Mouse (Mus musculus) megakaryocyte-erythroid progenitor cell, adult 5-6 weeks (primary cell): ENCODE results near the gene Zfp658. TPM values are rescaled to one million over a fixed set of nuclear protein-coding genes. Genes with fewer than 3 reads are reported as not detected.

Experiments used
- ATAC-seq: replicated peaks from 2 replicates; pipeline ENCODE4 v1.8.0; 2016; ENCODE audit warnings: mild to moderate bottlenecking, inconsistent platforms; ENCODE audit not compliant: severe bottlenecking, poor library complexity, low FRiP score, low TSS enrichment
- total RNA-seq, 2 experiments: library from RNA; stranded (forward) in 1 of 2; stranded (reverse) in 1 of 2; fragments of 200-1000, 215-1000 nt in 1 of 2; fragments of >200 nt in 1 of 2; fragmentation: Nextera tagmentation in 1 of 2; gene quantifications; 2 replicates each; pipeline ENCODE4 v1.2.3; 2014 to 2017

The Zfp658 gene
- total RNA-seq (2014; fragmentation: Nextera tagmentation) (1.0 and 1.2 TPM in 2 replicates), total RNA-seq (2017) (0.09 and 0.11 TPM in 2 replicates)

GRCm38 (mm10) chr7:43562006-43562633 lies at the start of gene Zfp658:
TSS of gene Zfp658 (plus strand) at chr7:43562256.
- ATAC-seq: peak; percentile 85

DNA sequence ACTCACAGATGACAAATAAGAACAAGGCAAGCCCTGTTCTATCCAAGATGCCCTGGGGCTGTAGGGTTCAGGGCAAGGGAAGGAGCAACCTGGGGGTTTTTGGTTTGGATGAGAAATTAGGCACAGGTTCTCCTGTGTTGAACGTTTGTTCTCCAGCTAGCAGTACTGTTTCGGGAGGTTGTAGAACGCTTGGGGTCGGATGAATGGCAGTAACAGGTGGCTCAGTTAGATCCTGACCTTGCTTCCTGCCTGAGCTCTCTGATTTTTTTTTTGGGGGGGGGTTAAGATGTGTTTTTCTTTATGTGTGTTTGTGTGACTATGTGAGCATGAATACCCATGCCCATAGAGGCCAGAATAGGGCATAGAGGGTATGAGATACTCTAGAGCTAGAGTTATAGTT lies 49.5 kb upstream of the Zfp658 start:
- no peak for ATAC-seq

GRCm38 (mm10) chr7:43515076-43515475 lies 47.0 kb upstream of the Zfp658 start:
- no peak for ATAC-seq

DNA sequence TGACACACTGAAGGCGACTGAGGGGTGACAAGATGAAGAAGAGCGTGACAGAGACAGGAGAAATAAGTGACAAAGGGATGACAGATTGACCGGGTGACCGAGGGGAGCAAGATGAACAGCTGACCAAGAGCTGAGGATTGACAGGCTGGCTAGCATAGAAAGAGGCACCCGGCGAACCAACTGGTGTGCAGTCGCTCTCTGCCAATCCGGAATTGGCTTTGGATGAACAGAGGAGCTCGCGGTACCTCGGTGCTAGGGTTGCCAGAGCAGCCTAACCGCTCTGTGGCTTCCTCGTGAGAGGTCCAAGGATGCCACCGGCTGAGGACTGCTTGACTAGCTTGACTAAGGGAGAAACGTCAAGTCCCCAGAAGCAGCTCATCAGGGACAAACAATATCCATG lies 43.7 kb upstream of the Zfp658 start:
- ATAC-seq: no peak

DNA sequence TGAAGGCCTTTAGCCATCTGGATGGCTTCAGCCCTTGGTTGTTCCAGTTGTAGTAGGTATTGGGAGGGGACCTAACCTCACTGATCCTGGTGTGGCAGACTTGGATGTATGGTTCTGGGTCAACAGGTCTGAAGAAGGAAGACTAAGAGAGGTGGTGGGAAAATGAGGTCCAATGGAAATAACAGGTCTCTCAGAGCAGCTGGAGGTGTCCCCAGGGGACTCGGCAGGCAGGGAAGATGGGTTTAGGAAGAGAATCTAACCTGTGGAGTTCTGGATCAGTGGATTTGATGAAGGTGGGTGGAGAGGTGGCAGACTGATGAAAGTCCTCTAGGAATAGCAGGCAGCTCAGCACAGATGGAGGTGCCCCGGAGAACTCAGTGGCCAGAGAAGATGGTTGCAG lies 39.3 kb upstream of the Zfp658 start:
- no peak for ATAC-seq

DNA sequence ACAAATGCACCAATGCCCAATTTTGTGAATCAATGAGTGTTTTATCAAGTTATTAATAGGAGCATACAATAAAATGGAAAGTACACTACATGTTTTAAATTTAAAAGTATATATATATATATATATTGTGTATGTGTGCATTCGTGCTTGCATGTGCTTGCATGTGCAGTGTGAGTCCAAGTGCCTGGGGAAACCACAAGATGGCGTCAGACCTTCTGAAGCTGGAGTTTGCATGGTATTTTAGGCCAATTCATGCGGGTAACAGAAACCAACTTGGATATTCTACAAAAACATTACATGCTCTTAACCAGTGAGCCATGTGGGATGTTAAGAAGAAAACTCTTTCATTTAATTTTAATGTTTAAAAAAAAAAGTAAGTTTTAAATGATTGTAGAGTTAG lies 36.7 kb upstream of the Zfp658 start:
- no peak for ATAC-seq

DNA sequence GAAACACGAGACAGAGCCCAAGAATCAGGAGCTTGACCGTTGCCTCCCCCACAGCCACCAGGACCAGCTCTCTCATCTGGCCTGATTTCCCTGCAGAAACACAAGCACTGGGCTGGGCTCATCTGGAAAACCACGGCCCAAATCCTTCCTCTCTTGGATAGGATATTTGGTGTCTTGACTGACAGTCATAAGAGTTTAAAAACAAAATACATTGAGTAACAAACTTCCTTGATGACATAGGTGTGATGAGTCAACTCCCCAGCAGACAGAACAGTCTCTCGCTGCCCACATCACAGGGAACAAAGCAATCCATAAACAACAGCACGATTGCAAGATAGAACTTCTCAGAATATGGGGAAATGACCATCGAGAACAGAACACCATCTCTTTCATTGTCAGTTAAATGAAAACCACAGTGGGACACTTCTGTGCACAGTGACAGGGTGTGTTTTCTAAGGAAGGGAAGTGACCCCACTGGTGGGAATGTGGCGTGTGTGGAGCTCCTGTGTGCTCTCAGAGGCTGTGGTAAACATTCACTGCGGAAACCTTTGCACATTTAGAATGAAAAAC lies 31.8 kb upstream of the Zfp658 start:
- ATAC-seq: no peak

- ATAC-seq: no peak
Observed at GRCm38 (mm10) chr7:43532936-43533505, 29.0 kb upstream of the Zfp658 start.

DNA sequence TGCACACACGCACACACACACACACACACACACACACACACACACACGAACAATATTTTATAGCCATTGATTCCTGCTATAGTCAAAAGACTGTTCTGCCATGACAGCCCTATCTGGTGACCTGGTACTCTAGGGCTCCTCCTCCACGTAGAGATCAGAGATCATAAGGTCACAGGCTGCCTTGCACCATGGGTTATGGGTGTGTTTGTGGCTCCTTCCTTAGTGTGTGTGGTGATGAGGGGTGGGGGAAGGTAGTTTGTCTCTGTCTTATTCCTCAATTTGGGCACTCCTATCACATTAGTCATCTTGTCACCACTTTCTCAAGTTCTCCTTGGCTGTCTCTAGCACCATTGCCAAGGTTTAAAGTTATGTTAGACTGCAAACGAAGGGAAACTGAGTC lies 23.5 kb upstream of the Zfp658 start:
- ATAC-seq: no peak

DNA sequence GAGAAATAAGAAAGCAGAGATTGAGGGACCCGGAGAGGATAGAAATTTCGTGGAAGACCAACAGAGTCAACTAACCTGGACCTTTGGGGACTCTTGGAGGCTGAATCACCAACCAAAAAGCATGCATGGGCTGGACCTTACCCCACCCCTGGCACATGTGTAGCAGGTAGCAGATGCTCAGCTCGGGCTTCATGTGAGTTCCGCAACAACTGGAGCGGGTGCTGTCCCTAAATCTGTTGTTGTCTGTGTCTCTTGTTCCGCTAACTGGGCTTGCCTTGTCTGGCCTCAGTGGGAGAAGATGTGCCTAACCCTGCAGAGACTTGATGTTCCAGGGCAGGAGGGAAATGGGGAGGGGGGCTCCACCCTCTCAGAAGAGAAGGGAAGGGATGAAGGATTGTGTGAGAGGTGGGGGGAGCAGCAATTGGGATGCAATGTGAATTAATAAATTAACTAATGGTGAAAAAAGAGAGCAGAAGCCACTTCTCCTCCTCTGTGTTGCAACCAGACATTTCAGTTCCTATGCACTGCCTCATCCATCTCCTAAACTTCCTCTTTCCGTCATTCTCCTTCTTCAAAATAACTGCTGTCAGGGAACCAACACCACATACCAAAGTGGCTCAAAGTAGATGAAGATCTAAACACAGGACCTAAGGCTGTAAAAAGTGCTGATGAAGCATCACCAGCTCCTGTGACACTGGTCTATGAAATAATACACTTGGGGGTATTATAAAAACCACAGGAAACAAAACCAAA lies 17.7 kb upstream of the Zfp658 start, which contains the start of gene Cd33:
Gene Cd33 (minus strand): TSS at position 204 of the 753 bp plus-strand sequence.
- no peak for ATAC-seq

- no peak for ATAC-seq
Observed at GRCm38 (mm10) chr7:43545656-43546545, 16.2 kb upstream of the Zfp658 start.

GRCm38 (mm10) chr7:43547666-43548065 lies 14.4 kb upstream of the Zfp658 start:
- ATAC-seq: no peak

DNA sequence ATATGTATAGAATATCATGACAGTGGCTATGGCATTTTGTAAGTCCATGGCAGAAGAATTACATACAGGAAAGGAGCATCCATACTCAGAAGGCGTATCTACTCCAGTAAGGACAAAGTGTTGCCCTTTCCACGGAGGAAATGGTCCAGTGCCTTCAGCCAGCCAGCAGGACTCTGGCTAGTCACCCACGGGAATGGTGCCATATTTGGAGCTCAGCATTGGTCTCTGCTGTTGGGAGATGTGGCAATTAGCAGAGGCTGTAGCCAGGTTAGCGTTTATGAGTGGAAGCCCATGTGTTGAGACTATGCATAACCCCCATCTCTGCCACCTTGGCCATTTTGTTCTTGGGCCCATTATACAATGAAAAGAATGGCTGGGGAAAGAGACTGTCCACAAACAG lies 13.8 kb upstream of the Zfp658 start:
- no peak for ATAC-seq

GRCm38 (mm10) chr7:43553153-43553552 lies 8.9 kb upstream of the Zfp658 start:
- ATAC-seq: no peak

GRCm38 (mm10) chr7:43554550-43554949 lies 7.5 kb upstream of the Zfp658 start:
- no peak for ATAC-seq

DNA sequence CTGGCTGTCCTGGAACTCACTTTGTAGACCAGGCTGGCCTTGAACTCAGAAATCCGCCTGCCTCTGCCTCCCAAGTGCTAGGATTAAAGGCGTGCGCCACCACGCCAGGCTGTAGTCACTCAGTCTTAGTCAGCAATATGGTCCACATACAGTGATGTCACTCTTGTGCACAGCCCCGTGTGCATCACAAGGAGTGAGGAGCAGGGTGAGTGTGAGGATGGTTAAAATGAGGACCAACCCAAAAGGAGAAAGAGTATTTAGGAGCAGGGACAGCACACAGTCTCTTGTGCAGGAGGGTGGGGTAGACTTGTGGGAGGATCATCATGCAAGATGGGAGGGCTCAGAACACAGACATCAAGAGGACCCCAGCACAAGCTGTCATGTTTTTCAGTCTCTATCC lies 6.7 kb upstream of the Zfp658 start:
- ATAC-seq: no peak

DNA sequence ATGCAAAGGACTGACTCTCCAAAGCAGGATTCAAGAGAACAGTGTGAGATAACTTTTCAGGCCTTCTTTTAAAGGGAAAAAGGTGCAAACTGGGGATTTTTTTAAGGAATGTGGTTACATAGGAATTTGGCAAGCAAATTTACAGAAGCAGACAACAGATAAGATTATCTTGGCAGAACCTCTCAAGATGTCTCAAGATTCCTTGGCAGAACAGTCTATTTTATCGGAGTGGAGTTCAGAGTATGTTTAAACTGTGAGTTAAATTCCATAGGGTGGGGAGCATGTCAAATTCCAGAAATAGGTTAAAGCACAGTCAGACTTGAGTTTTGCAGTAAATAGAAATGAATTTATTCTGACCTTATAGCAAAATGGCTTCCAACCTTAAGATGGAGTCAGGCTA lies 5.2 kb upstream of the Zfp658 start:
- ATAC-seq: no peak

DNA sequence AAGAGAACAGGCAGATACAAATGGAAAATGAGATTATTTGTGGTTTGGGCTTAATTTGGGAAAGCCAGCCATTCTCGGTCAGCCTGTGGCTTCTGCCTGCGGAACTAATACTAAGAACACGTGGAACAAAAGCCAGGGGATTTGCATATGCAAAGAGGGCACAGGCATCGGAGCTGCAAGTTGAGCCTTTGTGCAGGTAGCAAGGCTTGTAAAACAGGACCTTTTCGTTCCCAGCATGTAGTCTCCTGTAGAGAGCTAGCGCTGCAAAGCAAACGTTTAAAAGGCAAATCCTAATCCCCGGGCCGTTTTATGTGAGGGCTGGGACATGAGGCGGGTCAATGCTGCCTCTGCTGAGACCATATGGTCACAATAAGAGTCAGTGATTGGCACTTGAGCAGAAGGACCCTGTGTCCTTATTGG lies 605 bp downstream of the Zfp658 start:
- 0 out of 2 replicates have a peak, but pooled peaks have one; percentile 21 for ATAC-seq

GRCm38 (mm10) chr7:43563300-43563699 lies 1.2 kb downstream of the Zfp658 start:
- no peak for ATAC-seq
